Mouse (Mus musculus): Measurements from ENCODE around the gene Trabd.

DNA sequence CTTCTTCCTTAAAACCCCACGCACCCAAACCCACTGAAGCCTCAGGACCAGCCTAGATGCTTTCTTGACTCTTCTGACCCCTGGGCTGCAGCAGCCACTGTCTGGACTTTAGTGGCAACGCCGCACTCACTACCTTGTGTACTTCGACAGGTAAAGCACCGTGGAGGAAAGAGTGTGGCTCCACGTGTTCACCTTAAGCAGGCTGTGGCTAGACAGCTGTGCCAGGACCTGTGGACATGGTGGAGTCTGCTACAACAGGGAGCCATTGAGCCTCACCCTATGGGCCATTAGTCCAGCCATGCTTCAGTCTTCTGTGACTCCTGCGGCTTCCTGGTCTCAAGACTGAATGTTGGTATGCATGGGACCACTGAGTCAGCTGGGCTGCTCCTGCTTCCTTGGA lies 20.3 kb upstream of the Trabd start:
- TF ChIP-seq CTCF (conservative IDR thresholded peaks at IDR 0.05; ENCODE audit: low read length) (no peak), POU5F1 (IDR thresholded peaks at IDR 0.05; ENCODE audit: borderline replicate concordance, low read length) (no peak)

All from E14TG2a.4 (cell line).